Mouse (Mus musculus): ENCODE measurements at regions not wholly inside any gene's neighbourhood (a gene's known extent, or its start where the extent isn't known, plus 50 kb on each side); places are given as distances from the start of the nearest gene placed in this dataset.

- no peaks in the 10 kb centered on the region for H3K36me3 ChIP-seq (ENCODE audit: control insufficient read depth, insufficient read depth, low read length)
- no peak overlapping the region for H3K9ac ChIP-seq (ENCODE audit: low read depth, low read length)
- ATAC-seq (ENCODE audit: low FRiP score, low TSS enrichment): no peak
- no peaks in the 10 kb centered on the region for H3K27me3 ChIP-seq (ENCODE audit: control insufficient read depth, insufficient read depth, low read length)
- H3K27ac ChIP-seq (ENCODE audit: low read depth, low read length): no peak overlapping the region
- H3K4me1 ChIP-seq (ENCODE audit: control insufficient read depth, insufficient read depth, low read length): no peaks in the 10 kb centered on the region
- no peak overlapping the region for H3K4me2 ChIP-seq (replicated peaks; ENCODE audit: low read depth, low read length)
- H3K4me3 ChIP-seq (ENCODE audit: low read length): no peak overlapping the region
- 63% methylated on average over 1 of the region's 1 CpGs for WGBS
- H3K9me3 ChIP-seq (ENCODE audit: control insufficient read depth, low read length): no peaks in the 10 kb centered on the region
Observed at GRCm38 (mm10) chr16:47354279-47354678, 856.0 kb upstream of the Nectin3 start.

- Histone ChIP-seq H3K9ac (ENCODE audit: low read depth, low read length) (no peak overlapping the region), H3K36me3 (ENCODE audit: control insufficient read depth, insufficient read depth, low read length) (no peaks in the 10 kb centered on the region), H3K27me3 (ENCODE audit: control insufficient read depth, insufficient read depth, low read length) (no peaks in the 10 kb centered on the region), H3K4me2 (replicated peaks; ENCODE audit: low read depth, low read length) (no peak overlapping the region), H3K9me3 (ENCODE audit: control insufficient read depth, low read length) (no peaks in the 10 kb centered on the region), H3K4me1 (ENCODE audit: control insufficient read depth, insufficient read depth, low read length) (no peaks in the 10 kb centered on the region), H3K27ac (ENCODE audit: low read depth, low read length) (no peak overlapping the region), H3K4me3 (ENCODE audit: low read length) (no peak overlapping the region)
- no peak for ATAC-seq (ENCODE audit: low FRiP score, low TSS enrichment)
- 89% methylated on average over 1 of the region's 1 CpGs for WGBS
Observed at GRCm38 (mm10) chr16:47394398-47394797, 889.1 kb upstream of the Dppa4 start.

DNA sequence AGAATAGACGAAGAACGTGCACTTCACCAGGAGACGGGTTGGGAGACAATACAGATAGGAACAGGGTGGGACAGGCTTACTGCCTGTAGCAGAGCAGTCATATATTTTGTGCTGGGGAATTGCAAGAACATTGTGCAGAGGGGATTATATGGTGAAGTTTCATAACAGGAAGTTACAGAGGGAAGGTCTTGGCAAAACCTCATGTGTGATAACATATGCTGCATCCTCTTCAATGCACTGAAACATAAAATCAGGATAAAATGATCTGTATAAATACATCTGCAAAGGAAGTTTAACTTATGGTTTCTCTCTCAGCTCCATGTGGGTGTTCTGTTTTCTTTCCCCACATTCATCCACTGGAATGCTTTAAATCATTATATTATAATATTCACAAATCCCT lies 876.5 kb upstream of the Dppa4 start:
- Histone ChIP-seq H3K9me3 (ENCODE audit: control insufficient read depth, low read length) (no peaks in the 10 kb centered on the region), H3K27me3 (ENCODE audit: control insufficient read depth, insufficient read depth, low read length) (no peaks in the 10 kb centered on the region), H3K4me2 (replicated peaks; ENCODE audit: low read depth, low read length) (no peak overlapping the region), H3K9ac (ENCODE audit: low read depth, low read length) (no peak overlapping the region), H3K4me1 (ENCODE audit: control insufficient read depth, insufficient read depth, low read length) (no peaks in the 10 kb centered on the region), H3K4me3 (ENCODE audit: low read length) (no peak overlapping the region), H3K27ac (ENCODE audit: low read depth, low read length) (no peak overlapping the region), H3K36me3 (ENCODE audit: control insufficient read depth, insufficient read depth, low read length) (no peaks in the 10 kb centered on the region)
- no peak for ATAC-seq (ENCODE audit: low FRiP score, low TSS enrichment)
- WGBS: 93% methylated on average over 3 of the region's 3 CpGs

DNA sequence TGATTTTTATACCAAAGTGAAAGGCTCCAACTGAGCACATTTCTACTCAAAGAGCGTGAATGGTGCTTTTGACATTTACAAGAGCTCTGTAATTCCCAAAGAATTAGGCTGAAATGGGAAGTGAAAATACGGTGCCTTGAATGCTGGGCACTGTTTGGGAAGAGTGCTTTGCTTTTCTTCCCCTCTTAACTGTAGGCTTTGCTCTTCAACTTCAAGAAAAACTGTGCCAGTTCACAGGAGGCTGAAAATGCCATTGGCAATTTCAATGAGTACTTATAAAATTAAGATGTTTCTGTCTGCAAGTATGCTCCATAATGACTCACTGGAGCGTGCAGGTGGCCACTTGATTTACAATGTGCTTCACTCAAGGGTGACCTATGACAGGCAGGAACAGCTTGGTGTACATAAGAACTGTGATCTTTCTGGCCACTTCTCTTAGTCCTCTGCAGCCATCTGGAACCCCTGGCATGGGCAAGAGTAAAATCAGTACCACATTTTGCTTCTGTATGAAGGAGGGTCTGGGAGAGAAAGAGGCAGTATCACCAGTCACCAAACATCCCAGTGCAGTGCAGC lies 864.8 kb upstream of the Dppa4 start:
- H3K27me3 ChIP-seq (ENCODE audit: control insufficient read depth, insufficient read depth, low read length): no peaks in the 10 kb centered on the region
- H3K4me3 ChIP-seq (ENCODE audit: low read length): no peak overlapping the region
- H3K9ac ChIP-seq (ENCODE audit: low read depth, low read length): no peak overlapping the region
- H3K4me1 ChIP-seq (ENCODE audit: control insufficient read depth, insufficient read depth, low read length): no peaks in the 10 kb centered on the region
- ATAC-seq (ENCODE audit: low FRiP score, low TSS enrichment): peak; percentile 83; the same call in 1 of the 2 replicates
- no peak overlapping the region for H3K27ac ChIP-seq (ENCODE audit: low read depth, low read length)
- H3K36me3 ChIP-seq (ENCODE audit: control insufficient read depth, insufficient read depth, low read length): no peaks in the 10 kb centered on the region
- H3K4me2 ChIP-seq (replicated peaks; ENCODE audit: low read depth, low read length): no peak overlapping the region
- no peaks in the 10 kb centered on the region for H3K9me3 ChIP-seq (ENCODE audit: control insufficient read depth, low read length)
- WGBS: 45% methylated on average over 3 of the region's 3 CpGs

- no peaks in the 10 kb centered on the region for H3K4me1 ChIP-seq (ENCODE audit: control insufficient read depth, insufficient read depth, low read length)
- no peaks in the 10 kb centered on the region for H3K36me3 ChIP-seq (ENCODE audit: control insufficient read depth, insufficient read depth, low read length)
- no peak overlapping the region for H3K27ac ChIP-seq (ENCODE audit: low read depth, low read length)
- H3K9me3 ChIP-seq (ENCODE audit: control insufficient read depth, low read length): no peaks in the 10 kb centered on the region
- no peaks in the 10 kb centered on the region for H3K27me3 ChIP-seq (ENCODE audit: control insufficient read depth, insufficient read depth, low read length)
- H3K9ac ChIP-seq (ENCODE audit: low read depth, low read length): no peak overlapping the region
- ATAC-seq (ENCODE audit: low FRiP score, low TSS enrichment): no peak
- no peak overlapping the region for H3K4me3 ChIP-seq (ENCODE audit: low read length)
- H3K4me2 ChIP-seq (replicated peaks; ENCODE audit: low read depth, low read length): no peak overlapping the region
- WGBS: 93% methylated on average over 2 of the region's 2 CpGs
Observed at GRCm38 (mm10) chr16:47445083-47445482, 838.5 kb upstream of the Dppa4 start.

- Histone ChIP-seq H3K9me3 (ENCODE audit: control insufficient read depth, low read length) (no peaks in the 10 kb centered on the region), H3K4me2 (replicated peaks; ENCODE audit: low read depth, low read length) (no peak overlapping the region), H3K4me1 (ENCODE audit: control insufficient read depth, insufficient read depth, low read length) (no peaks in the 10 kb centered on the region), H3K36me3 (ENCODE audit: control insufficient read depth, insufficient read depth, low read length) (no peaks in the 10 kb centered on the region), H3K9ac (ENCODE audit: low read depth, low read length) (no peak overlapping the region), H3K4me3 (ENCODE audit: low read length) (no peak overlapping the region), H3K27ac (ENCODE audit: low read depth, low read length) (no peak overlapping the region), H3K27me3 (ENCODE audit: control insufficient read depth, insufficient read depth, low read length) (no peaks in the 10 kb centered on the region)
- WGBS: 84% methylated on average over 9 of the region's 9 CpGs
- ATAC-seq (ENCODE audit: low FRiP score, low TSS enrichment): no peak
Observed at GRCm38 (mm10) chr16:47475441-47476081, 808.0 kb upstream of the Dppa4 start.

- Histone ChIP-seq H3K4me2 (replicated peaks; ENCODE audit: low read depth, low read length) (no peak overlapping the region), H3K36me3 (ENCODE audit: control insufficient read depth, insufficient read depth, low read length) (no peaks in the 10 kb centered on the region), H3K9ac (ENCODE audit: low read depth, low read length) (no peak overlapping the region), H3K27me3 (ENCODE audit: control insufficient read depth, insufficient read depth, low read length) (no peaks in the 10 kb centered on the region), H3K4me3 (ENCODE audit: low read length) (no peak overlapping the region), H3K27ac (ENCODE audit: low read depth, low read length) (no peak overlapping the region), H3K4me1 (ENCODE audit: control insufficient read depth, insufficient read depth, low read length) (no peaks in the 10 kb centered on the region), H3K9me3 (ENCODE audit: control insufficient read depth, low read length) (no peaks in the 10 kb centered on the region)
- no peak for ATAC-seq (ENCODE audit: low FRiP score, low TSS enrichment)
- 76% methylated on average over 2 of the region's 2 CpGs for WGBS
Observed at GRCm38 (mm10) chr16:47482071-47482470, 801.5 kb upstream of the Dppa4 start.

DNA sequence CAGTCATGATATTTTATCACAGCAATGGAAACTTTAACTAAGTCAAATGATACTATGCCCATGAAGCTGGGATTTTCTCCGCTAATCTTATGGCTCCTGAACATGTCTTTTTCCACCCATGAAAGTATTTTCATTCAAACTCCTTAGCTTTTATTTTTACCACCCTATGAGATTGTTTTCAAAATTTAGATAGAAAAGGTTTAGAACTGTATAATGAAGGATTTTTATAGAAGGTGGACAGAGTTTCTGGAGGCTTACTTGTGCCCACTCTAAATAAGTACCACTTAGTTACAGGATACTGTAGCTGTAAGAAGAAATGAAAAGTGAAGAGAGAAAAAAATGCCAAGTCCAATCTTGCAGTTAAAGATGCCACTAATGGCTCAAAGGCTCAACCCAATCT lies 795.0 kb upstream of the Dppa4 start:
- no peaks in the 10 kb centered on the region for H3K27me3 ChIP-seq (ENCODE audit: control insufficient read depth, insufficient read depth, low read length)
- H3K9me3 ChIP-seq (ENCODE audit: control insufficient read depth, low read length): no peaks in the 10 kb centered on the region
- WGBS: 95% methylated on average over 1 of the region's 1 CpGs
- no peak overlapping the region for H3K4me2 ChIP-seq (replicated peaks; ENCODE audit: low read depth, low read length)
- H3K36me3 ChIP-seq (ENCODE audit: control insufficient read depth, insufficient read depth, low read length): no peaks in the 10 kb centered on the region
- no peaks in the 10 kb centered on the region for H3K4me1 ChIP-seq (ENCODE audit: control insufficient read depth, insufficient read depth, low read length)
- H3K9ac ChIP-seq (ENCODE audit: low read depth, low read length): no peak overlapping the region
- no peak overlapping the region for H3K4me3 ChIP-seq (ENCODE audit: low read length)
- H3K27ac ChIP-seq (ENCODE audit: low read depth, low read length): no peak overlapping the region
- ATAC-seq (ENCODE audit: low FRiP score, low TSS enrichment): no peak

DNA sequence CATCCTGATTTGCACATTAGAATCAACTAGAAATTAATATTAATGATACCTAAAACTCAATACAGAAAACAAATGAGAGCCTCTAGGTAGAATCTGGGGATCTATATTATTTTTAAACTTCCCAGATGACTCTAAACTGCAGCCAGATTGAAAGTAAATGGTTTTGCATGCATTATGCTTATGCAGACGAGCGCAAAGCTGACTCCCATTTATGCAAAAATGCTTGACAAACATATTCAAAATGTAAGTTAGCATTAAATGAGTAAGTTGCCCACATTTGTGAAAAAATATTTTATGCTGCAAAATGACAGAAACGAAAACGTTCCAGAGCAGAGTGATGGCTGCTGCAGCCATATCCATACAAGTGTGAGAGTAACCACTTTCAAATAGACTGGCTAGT lies 757.7 kb upstream of the Dppa4 start:
- Histone ChIP-seq H3K4me3 (ENCODE audit: low read length) (no peak overlapping the region), H3K4me1 (ENCODE audit: control insufficient read depth, insufficient read depth, low read length) (no peaks in the 10 kb centered on the region), H3K9me3 (ENCODE audit: control insufficient read depth, low read length) (no peaks in the 10 kb centered on the region), H3K27ac (ENCODE audit: low read depth, low read length) (no peak overlapping the region), H3K4me2 (replicated peaks; ENCODE audit: low read depth, low read length) (no peak overlapping the region), H3K9ac (ENCODE audit: low read depth, low read length) (no peak overlapping the region), H3K27me3 (ENCODE audit: control insufficient read depth, insufficient read depth, low read length) (no peaks in the 10 kb centered on the region), H3K36me3 (ENCODE audit: control insufficient read depth, insufficient read depth, low read length) (no peaks in the 10 kb centered on the region)
- no peak for ATAC-seq (ENCODE audit: low FRiP score, low TSS enrichment)
- 96% methylated on average over 4 of the region's 4 CpGs for WGBS
